Mouse (Mus musculus) lung, postnatal 0 days (tissue): ENCODE measurements at regions not wholly inside any gene's neighbourhood (a gene's known extent, or its start where the extent isn't known, plus 50 kb on each side); places are given as distances from the start of the nearest gene placed in this dataset.

ENCODE experiments used
- CTCF ChIP-seq: IDR thresholded peaks from 2 replicates; pipeline ENCODE4 v1.5.1; 2016; ENCODE audit warnings: antibody characterized with exemption, mild to moderate bottlenecking
- EP300 ChIP-seq: IDR thresholded peaks from 2 replicates; pipeline ENCODE4 v1.6.1; 2016; ENCODE audit warnings: antibody characterized with exemption, mild to moderate bottlenecking, control low read depth

GRCm38 (mm10) chr1:156993105-156993504 lies 53.7 kb upstream of the Ralgps2 start:
- TF ChIP-seq CTCF (no peak), EP300 (no peak)
